Mouse (Mus musculus): ENCODE measurements around the gene Col9a2. TPM values are rescaled to one million over a fixed set of nuclear protein-coding genes. Genes with fewer than 3 reads are reported as not detected.
"Not testable (repeated sequence)": the region's sequence is repeated elsewhere in the genome, so short reads cannot be mapped to it uniquely, and the experiment has no call there.

Gene Col9a2
- total RNA-seq, 2 experiments from 2014 or later, result 2.8 to 5.0 TPM

DNA sequence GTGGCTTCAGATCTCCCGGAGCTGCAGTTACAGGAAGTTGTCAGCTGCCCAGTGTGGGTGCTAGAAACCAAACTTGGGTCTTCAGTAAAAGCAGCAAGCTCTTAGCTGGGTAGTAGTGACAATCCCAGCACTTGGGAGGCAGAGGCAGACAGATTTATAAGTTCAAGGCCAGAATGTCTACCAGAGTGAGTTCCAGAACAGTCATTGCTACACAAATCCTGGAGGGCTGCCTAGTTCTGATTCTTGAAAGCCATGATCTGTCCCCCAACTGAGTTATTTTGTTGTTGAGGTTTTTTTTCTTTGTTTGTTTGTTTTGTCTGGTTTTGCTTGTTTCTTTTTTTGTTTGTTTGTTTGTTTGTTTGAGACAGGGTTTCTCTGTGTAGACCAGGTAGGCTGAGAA, 11.0 kb upstream of the Col9a2 start:
- no peak overlapping the region for H3K4me3 ChIP-seq
- no peak overlapping the region for H3K27ac ChIP-seq
- no peak for TF ChIP-seq CTCF (conservative IDR thresholded peaks at IDR 0.05)
- no peak for DNase-seq (ENCODE audit: low spot score in 2 of 2)

DNA sequence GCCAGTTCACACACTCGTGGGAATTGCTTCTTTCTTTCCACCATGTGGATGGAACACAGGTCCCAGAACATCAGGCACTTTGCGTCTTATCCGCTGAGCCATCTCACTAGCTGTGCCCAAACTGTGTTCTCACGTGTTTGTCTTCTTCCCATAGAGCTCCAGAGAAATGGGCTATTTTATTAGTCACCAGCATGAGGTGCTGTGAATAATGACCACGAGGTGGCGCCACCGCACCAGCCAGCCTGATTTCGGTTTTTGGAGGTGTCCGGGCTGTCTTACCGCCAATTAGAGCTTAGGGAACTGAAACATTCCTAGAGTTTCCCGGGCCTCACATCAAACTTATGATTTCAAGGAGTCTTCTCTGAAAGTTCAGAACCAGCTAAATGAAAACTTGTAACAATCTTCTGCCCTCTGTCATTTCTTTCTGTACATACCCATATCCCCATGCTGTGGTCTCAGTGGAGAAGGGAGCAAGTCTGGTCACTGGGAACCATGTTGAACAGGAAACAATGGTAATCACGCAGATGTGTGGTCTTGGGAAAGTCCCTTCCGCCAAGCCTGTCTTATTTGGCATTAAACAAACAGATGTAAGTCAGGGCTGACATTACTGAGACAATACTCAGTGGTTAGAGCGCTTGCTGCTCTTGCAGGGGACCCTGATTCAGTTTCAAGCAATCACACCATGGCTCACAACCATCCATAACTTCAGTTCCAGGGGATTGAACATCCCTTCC, 10.4 kb upstream of the Col9a2 start:
- peak; percentile 45 to 64 for DNase-seq (ENCODE audit: low spot score in 2 of 2)
- no peak overlapping the region for H3K27ac ChIP-seq

DNA sequence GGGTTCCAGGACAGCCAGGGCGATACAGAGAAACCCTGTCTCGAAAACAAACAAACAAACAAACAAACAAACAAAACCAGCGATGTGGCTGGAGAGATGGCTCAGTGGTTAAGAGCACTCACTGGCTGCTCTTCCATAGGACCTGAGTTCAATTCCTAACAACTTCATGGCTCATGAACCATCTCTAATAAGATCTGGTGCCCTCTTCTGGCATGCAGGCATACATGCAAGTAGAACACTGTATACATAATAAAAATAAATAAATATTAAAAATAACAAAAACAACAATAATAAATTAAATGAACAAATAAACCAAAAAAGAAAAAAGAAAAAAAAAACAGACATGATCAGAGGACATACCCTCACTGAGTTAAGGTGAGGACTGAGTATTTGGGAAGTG, 9.6 kb upstream of the Col9a2 start:
- no peak overlapping the region for H3K4me3 ChIP-seq

More for the DNA sequence above, 10.4 kb upstream of the Col9a2 start:
- no peak overlapping the region for H3K4me3 ChIP-seq
- peak; percentile 86 for TF ChIP-seq CTCF (conservative IDR thresholded peaks at IDR 0.05)

DNA sequence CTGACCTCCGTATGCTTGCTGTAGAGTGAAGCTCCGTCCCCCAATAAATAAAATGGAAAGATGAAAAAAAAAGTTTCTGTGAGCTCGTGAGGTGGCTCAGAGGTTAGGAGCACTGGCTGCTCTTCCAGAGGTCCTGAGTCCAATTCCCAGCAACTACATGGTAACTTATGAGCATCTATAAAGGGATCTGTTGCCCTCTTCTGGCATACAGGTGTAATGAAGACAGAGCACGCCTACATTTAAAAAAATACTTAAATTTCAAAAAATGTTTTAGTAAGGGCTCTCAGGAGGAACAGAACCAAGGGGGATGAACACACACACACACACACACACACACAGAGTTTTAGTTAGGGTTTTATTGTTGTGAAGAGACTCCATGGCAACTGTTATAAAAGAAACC, 7.7 kb upstream of the Col9a2 start:
- Histone ChIP-seq H3K4me3 (no peak overlapping the region), H3K27ac (no peak overlapping the region)
- TF ChIP-seq CTCF (conservative IDR thresholded peaks at IDR 0.05), result peak; percentile 65
- no peak for DNase-seq (ENCODE audit: low spot score in 2 of 2)

More for the DNA sequence above, 9.6 kb upstream of the Col9a2 start:
- H3K27ac ChIP-seq, result no peak overlapping the region
- DNase-seq (ENCODE audit: low spot score in 2 of 2), result no peak
- TF ChIP-seq CTCF (conservative IDR thresholded peaks at IDR 0.05), result peak; percentile 63

DNA sequence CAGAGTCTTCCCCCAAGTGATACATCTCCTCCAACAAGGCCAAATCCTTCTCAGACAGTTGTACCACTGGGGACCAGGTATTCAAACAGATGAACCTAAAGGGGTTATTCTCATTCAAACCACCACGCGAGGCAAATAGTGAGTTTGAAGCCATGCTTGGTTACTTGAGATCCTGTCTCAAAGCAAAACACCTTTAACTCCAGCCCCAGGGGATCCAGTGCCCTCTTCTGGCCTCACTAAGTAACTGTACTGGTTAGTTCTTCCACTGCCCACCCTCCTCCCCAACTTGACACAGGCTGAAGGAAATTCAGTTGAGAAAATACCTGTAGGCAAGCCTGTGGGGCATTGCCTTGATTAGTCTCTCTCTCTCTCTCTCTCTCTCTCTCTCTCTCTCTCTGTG, 6.2 kb upstream of the Col9a2 start:
- no peak overlapping the region for H3K4me3 ChIP-seq
- peak; percentile 68 for TF ChIP-seq CTCF (conservative IDR thresholded peaks at IDR 0.05)
- no peak for DNase-seq (ENCODE audit: low spot score in 2 of 2)
- H3K27ac ChIP-seq, result no peak overlapping the region

DNA sequence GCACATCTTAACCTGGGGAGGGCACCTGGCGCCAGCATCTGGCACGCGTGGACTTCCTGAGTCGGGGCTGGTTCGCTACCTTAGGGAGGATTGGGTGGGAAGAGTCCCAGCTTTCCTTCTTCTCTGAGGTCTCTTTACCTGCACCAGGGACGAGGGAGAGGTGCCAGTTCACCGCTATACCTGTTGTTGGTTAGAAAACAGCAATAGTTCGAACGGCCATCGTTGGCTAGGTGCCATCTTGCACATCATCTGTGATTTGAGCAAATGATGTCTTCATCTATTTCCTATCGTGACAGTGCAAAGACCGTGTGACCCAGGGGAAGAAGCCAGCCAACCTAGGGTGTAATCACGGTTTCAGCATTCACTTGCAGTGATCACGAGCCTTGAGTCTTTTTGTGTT, 1.1 kb downstream of the Col9a2 start:
- no peak for DNase-seq (ENCODE audit: low spot score in 2 of 2)
- TF ChIP-seq CTCF (conservative IDR thresholded peaks at IDR 0.05), result no peak
- Histone ChIP-seq H3K27ac (no peak overlapping the region), H3K4me3 (no peak overlapping the region; the same call in 1 of the 2 replicates)

DNA sequence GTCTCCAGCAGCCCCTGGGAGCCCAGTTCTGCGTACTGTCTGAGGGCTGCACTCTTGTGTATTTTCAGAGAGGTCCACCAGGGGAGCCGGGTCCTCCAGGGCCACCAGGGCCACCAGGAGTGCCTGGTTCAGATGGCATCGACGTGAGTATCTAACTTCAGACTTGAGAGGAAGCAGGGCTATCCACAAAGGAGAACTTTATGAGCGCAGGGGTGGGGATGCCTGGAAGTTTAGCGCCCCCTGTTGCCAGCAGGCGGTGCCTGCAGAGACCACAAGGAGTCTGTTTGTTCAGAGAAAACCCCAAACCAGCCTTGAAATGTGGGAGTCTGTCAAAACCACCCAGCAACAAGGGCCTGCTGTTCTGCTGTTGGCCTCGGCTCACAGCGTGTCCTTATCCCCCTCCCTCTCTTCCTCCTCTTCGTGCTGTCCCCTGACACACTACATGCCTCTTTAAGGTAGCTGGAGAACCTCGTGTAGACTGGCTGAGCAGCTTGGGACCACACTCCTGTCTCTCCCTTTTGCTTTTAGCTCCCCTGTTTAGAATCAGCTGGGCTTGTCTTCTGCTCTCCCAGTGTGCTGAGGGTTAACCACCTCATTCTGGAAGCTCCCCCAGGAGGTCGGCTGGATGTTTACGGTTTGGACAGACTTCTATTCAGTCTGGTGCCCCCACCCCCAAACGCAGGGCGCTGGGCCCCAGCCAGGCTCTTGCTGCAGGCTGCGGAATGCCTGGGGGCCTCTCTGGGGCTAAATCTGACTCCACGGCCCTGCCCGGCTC, 1.9 kb downstream of the Col9a2 start:
- H3K27ac ChIP-seq, result peak overlapping the region; percentile 61; the same call in 1 of the 2 replicates
- peak; percentile 64 to 65 for DNase-seq (ENCODE audit: low spot score in 2 of 2)
- no peak overlapping the region; the same call in 1 of the 2 replicates for H3K4me3 ChIP-seq
- TF ChIP-seq CTCF (conservative IDR thresholded peaks at IDR 0.05), result peak; percentile 89

DNA sequence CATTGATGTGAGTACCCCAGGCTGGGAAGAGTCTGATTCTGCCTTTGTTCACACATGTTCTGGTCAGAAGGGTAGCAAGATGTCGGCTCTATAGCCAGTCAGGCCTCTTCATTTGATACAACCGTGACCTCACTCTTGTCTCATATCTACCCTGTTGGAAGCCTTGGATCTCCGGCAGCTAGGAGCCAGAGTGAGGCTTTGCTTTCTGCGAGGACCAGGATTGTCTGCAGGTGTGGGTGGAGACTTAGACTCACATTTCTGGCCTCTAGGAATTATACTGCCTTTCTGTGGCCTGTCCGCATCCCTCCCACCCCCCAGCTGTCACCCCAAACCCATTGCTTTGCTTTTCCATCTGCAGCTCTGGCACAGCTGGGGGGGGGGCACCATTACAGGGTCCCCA, 3.3 kb downstream of the Col9a2 start:
- no peak for TF ChIP-seq CTCF (conservative IDR thresholded peaks at IDR 0.05)
- no peak overlapping the region for H3K4me3 ChIP-seq
- DNase-seq (ENCODE audit: low spot score in 2 of 2), result no peak
- no peak overlapping the region for H3K27ac ChIP-seq

DNA sequence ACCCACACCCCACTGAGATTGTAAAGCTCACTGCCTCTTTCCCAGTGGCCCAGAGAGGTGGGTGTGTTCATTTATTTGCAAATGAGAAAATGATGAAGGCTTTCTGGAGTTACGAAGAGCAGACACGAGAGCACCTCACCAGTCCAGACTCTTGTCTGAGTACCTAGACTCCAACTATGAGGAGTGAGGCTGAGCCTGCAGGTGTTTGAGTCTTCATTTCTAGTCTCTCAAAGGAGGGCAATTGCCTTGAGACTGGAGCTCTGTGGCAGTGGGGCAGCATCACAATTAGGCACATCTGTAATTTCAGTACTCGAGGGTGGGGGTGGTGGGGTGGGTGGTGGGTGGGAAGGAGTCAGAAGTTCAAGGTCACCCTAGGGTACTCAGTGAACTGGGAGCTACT, 3.8 kb downstream of the Col9a2 start:
- Histone ChIP-seq H3K4me3 (no peak overlapping the region), H3K27ac (no peak overlapping the region)
- no peak for DNase-seq (ENCODE audit: low spot score in 2 of 2)
- no peak for TF ChIP-seq CTCF (conservative IDR thresholded peaks at IDR 0.05)

DNA sequence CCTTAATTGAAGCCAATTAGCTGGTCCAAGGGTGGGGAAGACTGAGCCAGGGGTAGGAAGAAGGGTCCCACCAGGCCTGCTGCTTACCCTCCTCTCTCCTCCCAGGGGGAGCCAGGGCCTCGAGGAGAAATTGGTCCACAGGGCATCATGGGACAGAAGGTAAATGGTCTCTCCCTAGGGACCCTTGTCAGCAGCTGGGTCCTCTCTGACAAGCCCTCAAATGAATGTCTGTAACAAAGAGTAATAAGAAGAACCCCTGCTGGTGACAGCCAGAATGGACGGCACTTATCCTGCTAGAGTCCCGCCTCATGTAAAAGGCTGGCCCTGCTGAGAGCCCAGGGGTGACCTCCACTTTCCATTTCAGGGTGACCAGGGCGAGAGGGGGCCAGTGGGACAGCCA, 12.7 kb downstream of the Col9a2 start:
- DNase-seq (ENCODE audit: low spot score in 2 of 2), result no peak
- Histone ChIP-seq H3K27ac (no peak overlapping the region), H3K4me3 (no peak overlapping the region)
- TF ChIP-seq CTCF (conservative IDR thresholded peaks at IDR 0.05), result peak; percentile 37

DNA sequence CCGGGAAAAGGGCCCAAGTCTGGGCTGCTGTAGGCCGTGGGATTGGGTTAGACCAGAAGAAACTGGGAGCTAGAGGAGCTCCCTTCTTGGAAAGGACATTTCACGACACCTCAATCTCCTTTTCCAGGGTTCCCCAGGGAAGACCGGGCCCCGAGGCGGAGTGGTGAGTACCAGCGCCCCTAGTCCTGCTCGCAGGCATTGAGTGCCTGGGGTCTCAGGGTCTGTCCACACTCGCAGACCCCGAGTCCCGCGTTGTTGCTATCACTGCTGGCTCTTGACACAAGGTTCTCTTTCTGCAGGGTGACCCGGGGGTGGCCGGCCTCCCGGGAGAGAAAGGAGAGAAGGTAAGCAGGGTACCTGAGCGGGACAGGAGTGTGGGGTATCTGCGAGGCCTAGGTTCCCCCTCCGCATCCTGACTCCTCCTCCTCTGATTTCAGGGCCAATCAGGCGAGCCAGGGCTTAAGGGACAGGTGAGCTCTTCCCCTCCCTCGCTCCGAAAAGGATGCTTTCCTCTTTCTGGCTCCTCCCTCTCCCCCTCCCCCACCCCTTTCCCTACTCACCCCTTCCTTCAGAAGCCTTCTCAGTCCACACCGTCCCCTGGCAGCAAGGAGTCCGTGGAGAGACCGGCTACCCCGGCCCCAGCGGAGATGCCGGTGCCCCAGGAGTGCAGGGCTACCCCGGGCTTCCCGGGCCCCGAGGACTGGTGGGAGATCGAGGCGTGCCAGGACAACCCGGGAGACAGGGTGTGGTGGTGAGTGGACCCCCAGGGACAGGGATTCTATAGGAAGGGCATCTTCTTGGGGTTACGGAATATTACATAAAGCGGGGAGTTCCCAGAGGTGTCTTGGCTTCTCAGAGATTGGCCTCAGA, 13.5 kb downstream of the Col9a2 start:
- Histone ChIP-seq H3K4me3 (no peak overlapping the region; the same call in 1 of the 2 replicates), H3K27ac (no peak overlapping the region)
- DNase-seq (ENCODE audit: low spot score in 2 of 2), result no peak
- no peak for TF ChIP-seq CTCF (conservative IDR thresholded peaks at IDR 0.05)

DNA sequence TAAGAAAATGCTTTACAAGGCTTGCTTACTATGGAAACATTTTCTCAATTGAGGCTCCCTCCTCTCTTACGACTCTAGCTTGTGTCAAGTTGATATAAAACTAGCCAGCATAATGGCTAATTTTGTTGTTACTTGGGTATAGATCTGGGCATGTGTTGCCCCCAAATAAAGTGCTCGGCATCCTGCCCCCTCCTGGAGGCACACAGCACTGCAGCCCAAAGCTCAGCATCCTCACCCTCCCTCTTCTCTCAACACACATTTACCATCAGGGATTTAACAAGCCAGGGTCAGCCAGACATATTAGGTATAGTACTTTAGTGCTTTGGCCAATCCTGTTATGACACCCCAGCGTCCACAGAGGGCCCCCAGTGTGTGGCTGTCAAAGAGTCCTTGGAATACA, 17.2 kb downstream of the Col9a2 start:
- TF ChIP-seq CTCF (conservative IDR thresholded peaks at IDR 0.05), result peak; percentile 83
- Histone ChIP-seq H3K27ac (no peak overlapping the region), H3K4me3 (no peak overlapping the region)
- DNase-seq (ENCODE audit: low spot score in 2 of 2), result no peak

DNA sequence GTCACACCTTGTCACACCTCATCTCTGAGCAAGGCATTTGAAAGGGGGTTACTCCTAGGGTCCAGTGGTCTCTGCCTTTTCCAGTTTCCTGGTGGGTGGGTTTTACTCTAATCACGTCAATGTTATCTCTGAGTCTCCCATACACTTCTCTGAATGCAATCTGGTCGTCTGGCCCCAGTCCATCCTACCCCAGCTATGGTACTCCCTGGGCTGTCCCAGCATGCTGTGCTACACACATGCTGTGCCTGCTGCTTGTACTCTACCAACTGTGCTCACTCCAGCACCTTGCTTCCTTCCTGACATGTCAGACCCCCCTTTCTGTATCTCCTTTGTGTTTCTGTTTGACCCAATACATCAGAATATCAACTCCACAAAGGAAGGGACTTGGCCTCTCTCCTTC, 17.8 kb downstream of the Col9a2 start:
- DNase-seq (ENCODE audit: low spot score in 2 of 2), result peak in 1 of 2 experiments; percentile 51
- Histone ChIP-seq H3K4me3 (no peak overlapping the region), H3K27ac (no peak overlapping the region)
- no peak for TF ChIP-seq CTCF (conservative IDR thresholded peaks at IDR 0.05)

DNA sequence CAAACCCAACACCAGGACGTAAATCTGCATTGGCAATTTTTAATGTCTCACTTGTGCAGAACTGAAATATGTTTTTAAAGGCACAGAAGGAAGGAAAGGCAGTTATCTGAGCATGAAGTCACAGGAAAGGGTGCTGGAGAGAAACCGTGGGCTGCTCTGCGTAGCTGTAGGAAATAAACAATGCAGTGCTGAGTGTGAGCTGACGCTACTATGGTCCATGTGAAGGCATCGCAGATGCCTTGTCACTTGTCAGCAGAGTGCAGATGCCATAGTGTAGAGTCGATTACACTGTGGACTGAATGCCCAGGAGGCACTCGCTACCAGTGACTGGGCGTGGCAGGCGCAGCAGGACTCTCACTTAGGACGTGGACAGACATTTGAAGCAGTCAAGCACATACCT, 20.0 kb downstream of the Col9a2 start:
- H3K4me3 ChIP-seq; DNase-seq (ENCODE audit: low spot score in 2 of 2); H3K27ac ChIP-seq: not testable (repeated sequence)

All from layer of hippocampus, adult 2 months (tissue).